Mouse (Mus musculus): ENCODE measurements around the gene Cfap126. TPM values are rescaled to one million over a fixed set of nuclear protein-coding genes. Genes with fewer than 3 reads are reported as not detected.

Cfap126 gene
- total RNA-seq, 2 experiments from 2014 or later, result 1.2 to 1.8 TPM

- DNase-seq, result no peak
These were observed 17.4 kb upstream of the Cfap126 start for GRCm38 (mm10) chr1:171096110-171096964.

GRCm38 (mm10) chr1:171097136-171097535 lies 16.6 kb upstream of the Cfap126 start:
- DNase-seq, result no peak

- DNase-seq, result no peak
These were observed 16.1 kb upstream of the Cfap126 start for GRCm38 (mm10) chr1:171097612-171098011.

- DNase-seq, result no peak
These were observed 12.7 kb upstream of the Cfap126 start for GRCm38 (mm10) chr1:171101033-171101432.

DNA sequence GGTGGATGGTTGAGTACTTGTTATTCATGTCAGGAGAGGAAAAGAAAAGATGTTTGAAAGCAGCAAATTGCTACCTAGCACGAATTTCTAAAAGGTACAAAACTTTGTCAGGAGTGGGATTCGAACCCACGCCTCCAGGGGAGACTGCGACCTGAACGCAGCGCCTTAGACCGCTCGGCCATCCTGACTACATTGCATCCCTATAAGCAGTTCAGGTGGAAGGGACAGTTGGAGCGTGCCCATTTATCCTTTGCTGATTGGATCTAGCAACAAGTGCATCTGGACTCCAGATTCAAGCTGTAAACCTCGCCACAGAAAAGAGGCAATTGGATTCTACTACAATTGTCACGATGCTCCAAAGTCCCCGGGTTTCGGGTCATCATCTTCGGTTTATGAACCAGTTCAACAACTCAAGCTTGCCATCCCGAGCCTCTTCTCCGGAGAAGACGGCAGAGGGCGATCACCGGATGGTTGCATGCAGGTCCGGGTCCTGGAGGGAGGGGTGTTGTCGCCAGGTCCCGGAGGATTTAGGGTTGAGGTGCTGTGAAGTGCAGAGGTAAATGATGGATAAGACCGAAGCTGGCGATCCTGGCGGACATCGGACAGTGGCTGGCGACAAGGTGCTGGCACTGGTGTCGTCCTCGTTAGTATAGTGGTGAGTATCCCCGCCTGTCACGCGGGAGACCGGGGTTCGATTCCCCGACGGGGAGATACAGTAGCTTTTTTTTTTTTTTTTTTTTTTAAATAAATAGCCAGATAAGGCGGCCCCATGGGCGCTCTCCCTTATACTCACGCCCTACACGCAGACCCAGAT lies 11.8 kb upstream of the Cfap126 start:
- peak; percentile 85 for DNase-seq

DNA sequence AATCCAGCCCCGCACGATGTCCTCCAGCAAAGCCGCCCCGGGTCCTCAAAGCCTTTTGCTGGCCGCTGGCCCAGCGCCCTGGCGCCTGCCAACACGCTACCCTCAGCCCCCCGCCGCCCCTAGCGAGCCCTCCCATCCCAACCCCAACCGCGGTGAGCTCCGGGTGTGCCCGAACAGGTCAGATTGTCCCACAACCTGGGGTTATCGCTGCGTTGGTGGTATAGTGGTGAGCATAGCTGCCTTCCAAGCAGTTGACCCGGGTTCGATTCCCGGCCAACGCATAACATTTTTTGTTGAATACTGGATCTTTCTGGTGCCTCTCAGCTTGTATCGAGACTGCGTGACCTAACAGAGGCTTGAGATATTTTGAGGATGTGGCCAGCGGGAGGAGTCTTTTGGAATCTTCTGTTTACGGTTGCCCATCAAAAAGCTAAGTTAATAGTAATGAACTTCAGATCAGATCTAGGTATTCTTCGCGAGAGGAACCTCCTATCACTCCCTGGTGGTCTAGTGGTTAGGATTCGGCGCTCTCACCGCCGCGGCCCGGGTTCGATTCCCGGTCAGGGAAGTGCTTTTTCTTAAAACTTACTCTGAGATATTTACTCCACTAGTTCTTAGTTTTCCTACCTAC lies 11.1 kb upstream of the Cfap126 start:
- DNase-seq, result peak; percentile 79

DNA sequence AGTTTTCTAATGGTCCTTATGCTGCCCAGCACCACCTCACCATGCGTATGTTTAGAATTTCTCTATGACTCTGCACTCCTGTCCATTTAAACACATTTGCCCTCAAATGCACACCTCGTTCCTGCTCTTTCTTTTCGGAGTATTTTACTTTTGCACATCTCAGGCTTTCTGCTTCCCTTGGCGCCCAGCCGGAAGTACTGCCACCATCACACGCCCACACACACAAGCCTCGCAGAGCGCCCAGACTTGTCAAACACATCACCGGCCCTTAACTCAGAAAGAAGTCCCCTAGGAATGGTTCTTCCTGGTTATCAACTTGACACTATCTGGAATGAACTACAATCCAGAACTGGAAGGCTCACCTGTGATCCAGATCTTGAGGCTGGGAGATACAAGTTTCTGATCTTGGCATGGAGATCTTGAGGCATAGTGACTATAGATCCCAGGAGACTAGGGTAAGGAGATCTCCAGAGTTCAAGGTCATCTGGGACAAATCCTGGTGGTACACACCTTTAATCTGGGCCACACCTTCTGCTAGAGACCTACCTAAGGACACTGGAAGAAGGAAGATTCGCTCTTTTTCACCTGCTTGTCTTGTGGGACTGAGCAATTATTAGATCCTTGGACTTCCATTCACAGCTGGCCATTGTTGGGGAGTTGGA lies 10.4 kb upstream of the Cfap126 start:
- no peak for DNase-seq

DNA sequence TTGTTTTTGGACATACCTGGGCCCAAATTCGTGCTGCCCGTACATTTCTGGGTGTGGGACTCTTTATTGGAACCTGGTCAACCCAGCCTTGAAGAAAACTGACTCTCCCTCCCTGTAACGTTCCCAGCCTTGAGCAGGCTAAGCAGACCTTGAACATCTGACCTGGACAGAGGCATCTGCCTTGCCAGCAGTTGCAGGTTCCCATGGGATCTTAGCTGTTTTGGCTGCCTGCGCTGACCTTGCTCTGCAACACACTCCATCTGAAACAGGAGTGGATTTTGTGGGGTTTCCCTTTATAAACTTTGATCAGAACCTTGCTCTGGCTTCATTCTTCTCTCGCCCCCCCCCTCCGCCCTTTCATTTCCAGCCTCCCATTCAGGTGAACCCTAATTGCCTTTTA lies 8.5 kb upstream of the Cfap126 start:
- DNase-seq, result no peak

DNA sequence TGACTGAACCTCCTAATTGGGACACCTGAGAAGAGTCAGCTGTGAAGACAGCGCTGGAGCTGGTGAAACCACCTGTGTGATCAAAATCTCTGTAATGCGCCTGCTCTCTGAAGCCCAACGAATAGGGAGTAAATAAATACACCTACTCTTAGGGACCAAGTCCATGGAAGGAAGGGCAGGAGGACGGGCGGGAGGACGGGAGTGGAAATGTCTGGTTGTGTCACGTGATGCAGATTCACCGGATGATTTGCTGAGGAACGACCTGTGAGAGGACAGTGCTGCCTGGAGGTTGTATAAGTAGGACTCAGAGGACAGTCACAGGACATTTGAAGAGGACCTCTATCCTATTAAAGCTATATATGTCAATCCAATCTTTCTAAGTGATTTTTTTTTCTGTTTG lies 4.1 kb upstream of the Cfap126 start:
- no peak for DNase-seq

DNA sequence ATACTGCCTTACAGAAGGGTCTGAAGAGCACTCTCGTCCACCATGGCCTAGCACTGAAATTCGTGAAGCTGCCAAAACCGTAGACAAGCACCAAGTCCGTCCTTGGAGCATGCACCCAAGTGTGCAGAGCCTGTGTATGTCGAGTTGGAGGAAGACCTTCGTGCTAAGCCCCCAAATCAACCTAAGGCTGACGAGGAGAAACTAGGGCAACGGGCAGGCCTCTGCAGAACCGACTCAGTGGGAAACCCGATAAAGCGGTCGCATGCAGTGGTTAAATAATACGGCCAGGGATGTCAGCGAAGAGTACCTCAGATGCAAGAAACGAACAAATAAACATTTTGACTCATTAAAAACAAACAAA lies 3.1 kb upstream of the Cfap126 start:
- DNase-seq, result no peak

GRCm38 (mm10) chr1:171111020-171111780 lies 2.5 kb upstream of the Cfap126 start:
- peak; percentile 90 for DNase-seq

GRCm38 (mm10) chr1:171111781-171112575 lies 1.7 kb upstream of the Cfap126 start:
- DNase-seq, result peak; percentile 32

DNA sequence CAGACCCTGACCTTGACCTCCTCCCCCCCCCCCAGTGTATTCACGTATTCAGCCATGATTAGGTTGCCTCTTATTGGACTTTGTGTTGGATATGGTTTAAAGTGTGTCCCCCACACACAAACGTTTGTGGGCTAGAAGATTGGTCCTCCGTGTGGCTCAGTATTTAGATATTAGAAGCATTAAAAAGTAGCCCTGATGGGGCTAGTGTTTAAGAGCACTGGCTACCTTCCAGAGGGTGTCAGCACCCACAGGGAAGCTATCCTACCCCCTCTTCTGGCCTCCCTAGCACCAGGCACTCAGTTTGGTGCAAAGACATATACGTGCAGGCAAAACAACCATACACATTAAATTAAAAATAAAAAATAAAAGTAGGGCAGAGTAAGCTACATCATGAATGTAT lies 732 bp upstream of the Cfap126 start:
- DNase-seq, result no peak

- no peak for DNase-seq
These were observed 2.6 kb downstream of the Cfap126 start for GRCm38 (mm10) chr1:171116280-171116679.

DNA sequence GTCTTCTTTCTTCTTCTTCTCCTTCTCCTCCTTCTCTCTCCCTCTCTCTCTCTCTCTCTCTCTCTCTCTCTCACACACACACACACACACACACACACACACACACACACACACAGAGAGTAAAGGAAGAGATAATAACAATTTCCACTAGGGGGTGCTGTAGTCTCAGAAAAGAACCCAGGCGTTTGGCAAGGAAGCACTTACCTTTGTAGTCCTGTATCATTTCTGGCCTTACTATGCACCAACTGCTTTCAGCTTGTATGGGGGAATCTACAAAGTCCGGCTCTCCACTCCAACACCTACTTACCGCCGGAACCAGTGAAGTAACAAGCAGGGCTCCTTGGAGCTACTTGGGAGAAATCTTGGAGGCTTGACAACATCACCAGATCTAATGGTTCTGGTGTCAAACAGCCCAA lies 4.6 kb downstream of the Cfap126 start:
- DNase-seq, result no peak

GRCm38 (mm10) chr1:171118996-171119395 lies 5.3 kb downstream of the Cfap126 start:
- no peak for DNase-seq

DNA sequence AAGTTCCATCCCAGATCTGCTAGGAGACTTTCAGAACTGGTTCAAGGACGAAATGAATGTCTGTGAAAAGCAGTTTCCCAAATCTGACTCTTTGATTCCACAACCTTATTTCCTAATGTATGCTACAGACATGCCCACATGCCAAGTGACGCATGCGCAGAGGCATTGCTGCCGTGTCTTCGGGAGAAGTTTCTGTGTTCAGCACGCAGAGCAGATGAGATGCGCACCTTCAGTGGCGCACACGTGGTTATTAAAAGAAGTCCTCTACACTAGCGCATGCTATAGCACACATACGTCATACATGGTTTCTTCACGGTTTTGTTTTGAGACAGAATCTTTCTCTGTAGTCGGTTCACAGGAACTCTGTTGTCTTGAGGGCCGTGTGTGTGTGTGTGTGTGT lies 5.7 kb downstream of the Cfap126 start:
- no peak for DNase-seq

- DNase-seq, result no peak
These were observed 7.2 kb downstream of the Cfap126 start for GRCm38 (mm10) chr1:171120893-171121292.

DNA sequence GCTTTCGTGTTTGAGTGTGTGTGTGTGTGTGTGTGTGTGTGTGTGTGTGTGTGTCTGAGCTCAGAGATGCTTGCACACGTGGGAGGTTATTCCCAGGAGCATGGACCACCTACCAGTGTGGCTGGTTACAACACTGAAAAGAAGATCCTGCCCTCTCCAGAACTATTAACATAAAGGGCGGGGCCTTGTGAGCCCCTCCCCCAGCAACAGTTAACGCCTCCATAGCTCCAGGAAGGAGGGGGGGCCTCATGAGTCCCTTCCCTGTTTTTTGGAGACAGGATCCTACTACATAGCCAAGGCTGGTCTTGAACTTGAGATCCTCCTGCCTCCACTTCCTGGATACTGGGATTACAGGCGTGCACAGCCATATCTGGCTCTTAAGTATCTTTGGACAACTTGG lies 8.1 kb downstream of the Cfap126 start:
- no peak for DNase-seq

DNA sequence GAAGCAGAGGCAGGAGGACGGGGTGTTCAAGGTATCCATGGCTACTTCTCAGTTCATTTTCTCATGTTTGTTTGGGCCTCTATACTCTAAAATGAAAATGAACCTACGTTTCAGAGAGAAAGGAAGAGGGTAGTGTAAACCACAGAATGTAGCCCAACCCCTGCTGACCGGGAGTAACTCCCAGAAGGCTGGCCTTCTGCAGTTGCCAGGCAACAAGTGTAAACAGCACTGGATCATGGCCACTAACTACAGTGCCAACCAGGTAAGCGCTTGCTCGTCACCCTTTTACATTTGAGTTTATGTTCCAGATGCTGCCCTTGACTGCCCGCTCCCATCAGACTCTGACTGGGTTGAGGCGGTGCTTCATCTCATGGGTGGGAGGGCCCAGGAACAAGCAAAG lies 9.2 kb downstream of the Cfap126 start:
- no peak for DNase-seq

DNA sequence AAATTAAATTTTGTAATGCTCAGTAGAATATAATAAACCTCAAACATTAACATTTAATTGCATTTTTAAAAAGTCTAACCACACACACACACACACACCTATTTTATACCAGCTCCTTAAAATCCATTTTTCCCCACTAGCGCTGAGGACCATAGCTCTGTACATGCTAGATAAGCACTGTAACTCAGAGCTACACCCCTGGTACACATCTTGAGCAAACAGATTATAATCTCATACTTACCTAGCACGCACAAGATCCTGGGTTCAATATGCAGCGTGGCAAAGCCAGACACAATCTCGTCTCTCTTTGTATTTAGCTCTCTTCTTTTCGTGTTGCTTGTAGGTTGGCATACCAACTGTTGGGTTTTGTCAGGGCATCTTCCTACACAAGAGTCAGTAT lies 10.7 kb downstream of the Cfap126 start:
- DNase-seq, result no peak
